Mouse (Mus musculus) left cerebral cortex, postnatal 25 days (tissue): ENCODE measurements around the gene Gzme. TPM values are rescaled to one million over a fixed set of nuclear protein-coding genes. Genes with fewer than 3 reads are reported as not detected.
"Not testable (repeated sequence)": the region's sequence is repeated elsewhere in the genome, so short reads cannot be mapped to it uniquely, and the experiment has no call there.

Source experiments
- DNase-seq, 2 experiments: peaks; one replicate each; pipeline ENCODE4 v3.0.0; 2022; ENCODE audit warnings: low spot score in 2 of 2, mixed read lengths in 1 of 2
- intact Hi-C: fragments of 180-260 bp; cut with DNase I; formaldehyde crosslinking; loops from one replicate; pipeline ENCODE4 v1.15.1; 2025
- total RNA-seq, 2 experiments: library from RNA; stranded (reverse); gene quantifications; 2 replicates each; pipeline ENCODE4 v1.2.3; 2021

Gene Gzme
- total RNA-seq, result not detected

- intact Hi-C loops, result no loop called here
- DNase-seq, result no peak
Measured at GRCm38 (mm10) chr14:56120525-56120924, at the start of gene Gzme. Gzme (minus strand) TSS chr14:56120625.

- DNase-seq, result peak; percentile 33 to 84
- intact Hi-C loops, result no loop called here
Measured at GRCm38 (mm10) chr14:56168009-56168408, 47.6 kb upstream of the Gzme start.

DNA sequence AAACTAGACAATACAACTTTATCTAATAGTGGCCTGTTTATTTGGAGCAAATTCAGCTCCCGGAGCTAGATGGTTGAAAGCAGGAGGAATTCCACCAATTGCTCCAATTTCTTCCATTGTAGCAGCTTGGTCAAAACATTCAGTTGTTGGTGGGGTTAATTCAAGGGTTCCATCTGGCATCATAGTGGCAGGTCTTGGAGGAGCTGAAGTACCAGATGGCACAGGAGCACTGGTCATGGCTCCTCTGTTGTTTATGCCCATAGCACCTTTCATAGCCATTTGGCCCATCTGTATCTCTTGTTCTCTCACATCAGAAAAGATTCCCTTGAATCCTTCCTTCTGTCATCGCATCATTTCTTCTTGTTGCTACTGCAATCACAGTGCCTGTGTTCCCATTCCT, 41.7 kb upstream of the Gzme start:
- no peak for DNase-seq
- intact Hi-C loops, result no loop called here

DNA sequence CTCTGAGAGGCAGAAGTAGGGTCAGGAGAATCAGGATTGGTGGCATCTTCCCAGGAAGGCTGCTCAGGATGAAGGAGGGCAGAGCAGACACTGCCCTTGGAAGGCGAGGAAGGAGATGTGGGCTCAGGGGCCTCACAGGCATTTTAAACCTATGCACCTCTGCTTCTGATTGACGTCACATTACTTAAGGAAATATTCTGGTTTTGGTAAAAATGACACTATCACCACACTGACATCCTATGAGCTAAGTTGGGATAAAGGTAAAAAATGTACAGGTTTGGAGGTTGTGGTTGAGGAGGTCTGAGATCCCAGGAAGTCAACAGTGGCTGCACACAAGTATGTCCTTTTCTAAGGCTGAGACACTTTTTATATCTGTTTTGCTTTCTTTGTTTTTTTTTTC, 39.1 kb upstream of the Gzme start, which contains the start of gene Gzmg:
TSS of gene Gzmg (minus strand) at position 101 of the 400 bp plus-strand sequence.
- DNase-seq, intact Hi-C loops: not testable (repeated sequence)

DNA sequence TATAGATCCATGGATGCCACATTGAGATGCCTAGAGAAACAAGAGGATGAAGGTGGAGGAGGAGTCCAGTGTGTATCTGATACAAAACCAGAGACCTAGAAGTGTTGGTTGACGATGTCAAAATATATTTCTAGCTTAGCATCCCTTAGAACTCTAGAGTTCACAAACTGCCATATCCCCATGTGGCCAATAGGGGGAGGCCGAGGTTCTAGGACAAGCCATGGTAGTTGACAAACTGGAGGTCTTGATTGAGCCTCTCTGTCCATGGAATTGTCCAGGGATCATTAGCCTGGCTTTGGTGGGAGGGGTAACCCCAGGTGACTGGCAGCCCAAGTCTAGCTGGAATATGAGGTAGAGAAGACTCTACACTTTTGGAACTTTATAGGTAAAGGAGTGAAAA, 34.9 kb upstream of the Gzme start:
- intact Hi-C loops, result no loop called here

DNA sequence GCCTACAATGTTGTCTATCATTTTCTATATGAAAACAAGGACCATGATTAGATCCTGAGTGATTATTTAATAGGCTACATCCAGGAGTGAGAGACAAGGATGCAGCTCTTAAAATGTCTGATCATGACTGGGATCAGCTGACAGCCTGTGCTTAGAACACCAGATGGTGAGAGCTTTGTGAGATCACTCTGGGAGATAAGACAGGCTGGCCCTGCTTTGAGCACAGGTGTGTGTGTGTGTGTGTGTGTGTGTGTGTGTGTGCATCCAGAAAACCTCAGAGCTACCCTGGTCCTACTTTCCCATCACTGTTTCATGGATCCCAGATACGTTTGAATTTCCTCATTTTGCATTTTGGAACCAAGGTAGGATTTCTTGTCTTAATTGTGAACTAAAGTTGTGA, 13.2 kb upstream of the Gzme start:
- intact Hi-C loops, DNase-seq: not testable (repeated sequence)

More for the DNA sequence above, 34.9 kb upstream of the Gzme start:
- DNase-seq, result no peak

GRCm38 (mm10) chr14:56132508-56132907, 12.1 kb upstream of the Gzme start, which contains the start of gene Gzmd:
Gzmd (minus strand) TSS chr14:56132608.
- intact Hi-C loops, DNase-seq: not testable (repeated sequence)

- intact Hi-C loops, result no loop called here
- DNase-seq, result no peak
Measured at GRCm38 (mm10) chr14:56128341-56128740, 7.9 kb upstream of the Gzme start.

DNA sequence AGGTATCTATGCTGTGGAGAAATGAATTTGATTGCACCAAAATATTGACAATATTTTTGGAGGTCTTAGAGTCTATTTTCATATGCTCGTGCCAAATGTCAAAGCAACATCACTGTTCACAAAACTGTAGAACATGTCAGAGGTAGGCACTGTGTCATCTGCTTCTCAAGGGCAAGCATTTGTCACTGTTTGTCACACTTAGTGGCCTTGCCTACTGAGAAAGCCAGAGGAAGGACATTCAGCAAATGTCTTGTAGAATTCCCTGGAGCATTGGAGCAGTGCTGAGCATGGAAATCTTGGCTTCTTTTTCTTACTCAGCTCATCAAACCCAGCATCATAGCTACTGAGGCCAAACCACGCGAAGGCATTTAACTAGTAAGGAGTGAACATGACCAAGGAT, 3.1 kb upstream of the Gzme start:
- DNase-seq, result no peak
- intact Hi-C loops, result no loop called here

- DNase-seq, intact Hi-C loops: not testable (repeated sequence)
Measured at GRCm38 (mm10) chr14:56115531-56116310, 4.7 kb downstream of the Gzme start.

- intact Hi-C loops, result no loop called here
- DNase-seq, result peak in 1 of 2 experiments; percentile 3
Measured at GRCm38 (mm10) chr14:56105447-56106180, 14.8 kb downstream of the Gzme start.

DNA sequence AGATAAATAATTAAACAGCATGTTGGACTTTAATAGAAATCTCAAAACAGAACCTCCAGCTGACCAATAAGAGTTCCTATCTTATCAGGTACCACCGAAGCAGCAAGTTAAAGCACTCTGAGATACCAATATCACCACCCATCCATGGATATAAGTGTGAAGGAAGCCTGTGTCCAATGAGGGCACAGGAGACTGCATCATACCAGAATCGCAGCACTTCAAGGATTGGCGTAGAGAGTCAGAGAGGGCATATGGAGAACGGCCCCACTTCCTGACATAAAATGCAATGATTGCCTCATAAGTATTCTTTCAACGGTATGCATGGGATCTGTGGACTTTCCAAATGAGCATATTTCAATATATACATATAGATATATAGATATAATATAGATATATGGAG, 15.4 kb downstream of the Gzme start:
- intact Hi-C loops, result no loop called here
- DNase-seq, result no peak

GRCm38 (mm10) chr14:56103452-56103851, 17.0 kb downstream of the Gzme start:
- intact Hi-C loops, result no loop called here
- DNase-seq, result no peak

DNA sequence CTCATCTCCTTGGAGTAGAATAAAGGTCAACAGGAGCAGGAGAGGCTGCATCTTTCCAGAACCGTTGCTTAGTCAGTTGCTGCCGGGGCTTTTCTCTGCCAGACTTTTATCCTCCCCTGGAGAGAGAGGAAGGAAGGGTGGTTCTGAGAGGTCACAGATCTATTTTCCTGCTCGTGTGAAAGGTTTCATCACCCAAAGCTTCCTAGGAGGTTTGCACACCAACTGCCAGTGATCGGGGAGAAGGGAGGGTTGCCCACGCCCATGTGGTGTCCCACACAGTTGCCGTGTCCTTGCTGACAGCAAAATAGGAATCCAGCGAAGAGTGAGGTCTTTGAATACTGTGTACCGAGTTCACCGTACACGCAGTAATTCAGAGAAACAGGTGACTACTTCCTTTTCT, 18.0 kb downstream of the Gzme start, which contains the start of gene Ctsg:
TSS of gene Ctsg (minus strand) at position 189 of the 400 bp plus-strand sequence.
- intact Hi-C loops, result no loop called here

DNA sequence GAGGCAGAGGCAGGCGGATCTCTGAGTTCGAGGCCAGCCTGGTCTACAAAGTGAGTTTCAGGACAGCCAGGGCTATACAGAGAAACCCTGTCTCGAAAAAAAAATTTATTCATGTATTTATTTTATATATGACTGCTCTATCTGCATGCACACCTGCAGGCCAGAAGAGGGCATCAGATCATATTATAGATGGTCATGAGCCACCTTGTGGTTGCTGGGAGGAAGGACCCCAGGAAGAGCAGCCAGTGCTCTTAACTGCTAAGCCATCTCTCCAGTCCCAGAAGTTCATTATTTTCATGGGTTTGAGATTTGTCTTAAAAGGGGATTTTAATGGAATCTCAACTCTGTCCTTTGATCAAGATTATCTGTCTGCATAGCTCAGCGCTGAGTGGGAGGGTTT, 21.5 kb downstream of the Gzme start:
- peak in 1 of 2 experiments; percentile 18 for DNase-seq
- intact Hi-C loops, result no loop called here

More for the DNA sequence above, 18.0 kb downstream of the Gzme start, which contains the start of gene Ctsg:
- DNase-seq, result no peak

- DNase-seq, result no peak
- intact Hi-C loops, result no loop called here
Measured at GRCm38 (mm10) chr14:56097597-56097996, 22.8 kb downstream of the Gzme start.

GRCm38 (mm10) chr14:56093353-56093752, 27.1 kb downstream of the Gzme start:
- DNase-seq, result no peak

DNA sequence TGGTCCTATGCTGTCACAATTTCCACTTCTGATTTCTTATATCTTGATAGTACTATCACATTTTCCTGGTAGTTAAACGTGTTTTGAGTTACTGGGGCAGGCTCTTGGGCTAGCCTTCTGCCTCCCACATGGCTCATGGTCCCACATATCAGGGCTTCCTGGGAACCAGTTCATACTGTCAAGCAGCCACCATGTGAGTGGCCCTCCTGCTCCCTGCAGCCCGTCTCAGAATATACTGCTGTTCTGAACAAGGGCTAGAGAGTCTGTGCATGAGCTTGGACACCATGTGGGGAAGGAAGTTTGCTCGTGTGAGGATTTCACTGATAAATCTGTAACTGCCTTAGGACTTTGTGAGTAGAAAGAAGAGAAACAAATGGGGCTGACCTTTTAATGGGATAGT, 33.7 kb downstream of the Gzme start:
- intact Hi-C loops, result no loop called here
- no peak for DNase-seq

More at GRCm38 (mm10) chr14:56093353-56093752, 27.1 kb downstream of the Gzme start:
- intact Hi-C loops, result no loop called here

- intact Hi-C loops, result no loop called here
Measured at GRCm38 (mm10) chr14:56085167-56085566, 35.3 kb downstream of the Gzme start, which contains the start of gene Mcpt8. Mcpt8 (minus strand) TSS chr14:56085273.

GRCm38 (mm10) chr14:56082016-56082415, 38.4 kb downstream of the Gzme start:
- intact Hi-C loops, result no loop called here
- DNase-seq, result no peak

More at GRCm38 (mm10) chr14:56085167-56085566, 35.3 kb downstream of the Gzme start, which contains the start of gene Mcpt8:
- no peak for DNase-seq
